Mouse (Mus musculus): Measurements from ENCODE around the gene Atat1. TPM values are rescaled to one million over a fixed set of nuclear protein-coding genes. Genes with fewer than 3 reads are reported as not detected.

Atat1 gene
- total RNA-seq, 2 experiments from 2014 or later: 3.0 to 3.2 TPM

- no peak for DNase-seq
- intact Hi-C loops (cut with DNase I): no loop called here
These were observed 8.6 kb upstream of the Atat1 start for GRCm38 (mm10) chr17:35918276-35919059.

- DNase-seq: no peak
- intact Hi-C loops (cut with DNase I): no loop called here
These were observed 7.8 kb upstream of the Atat1 start for GRCm38 (mm10) chr17:35917463-35918251.

GRCm38 (mm10) chr17:35917143-35917462 lies 7.2 kb upstream of the Atat1 start:
- intact Hi-C loops (cut with DNase I): no loop called here

GRCm38 (mm10) chr17:35916297-35917142 lies 6.6 kb upstream of the Atat1 start, which contains the start of the genes Mrps18b and Ppp1r10:
Gene Mrps18b (minus strand): TSS chr17:35916389.
Gene Ppp1r10 (plus strand): TSS chr17:35916434.
- DNase-seq: peak; percentile 97 to 98
- intact Hi-C loops (cut with DNase I): no loop called here

More at GRCm38 (mm10) chr17:35917143-35917462, 7.2 kb upstream of the Atat1 start:
- no peak for DNase-seq

- DNase-seq: no peak
- intact Hi-C loops (cut with DNase I): no loop called here
These were observed 5.8 kb upstream of the Atat1 start for GRCm38 (mm10) chr17:35915538-35916296.

GRCm38 (mm10) chr17:35914975-35915374 lies 5.1 kb upstream of the Atat1 start:
- intact Hi-C loops (cut with DNase I): no loop called here
- DNase-seq: no peak

GRCm38 (mm10) chr17:35909186-35909918 lies 523 bp downstream of the Atat1 start:
- DNase-seq: no peak
- intact Hi-C loops (cut with DNase I): no loop called here

- intact Hi-C loops (cut with DNase I): no loop called here
- DNase-seq: no peak
These were observed 2.3 kb downstream of the Atat1 start for GRCm38 (mm10) chr17:35907609-35908008.

GRCm38 (mm10) chr17:35905587-35905986 lies 4.3 kb downstream of the Atat1 start:
- DNase-seq: no peak
- intact Hi-C loops (cut with DNase I): no loop called here

- DNase-seq: no peak
- intact Hi-C loops (cut with DNase I): no loop called here
These were observed 5.9 kb downstream of the Atat1 start for GRCm38 (mm10) chr17:35903992-35904355.

- no peak for DNase-seq
- intact Hi-C loops (cut with DNase I): no loop called here
These were observed 6.4 kb downstream of the Atat1 start for GRCm38 (mm10) chr17:35903343-35903991.

- intact Hi-C loops (cut with DNase I): no loop called here
- DNase-seq: no peak
These were observed 9.2 kb downstream of the Atat1 start for GRCm38 (mm10) chr17:35900636-35901035.

- intact Hi-C loops (cut with DNase I): no loop called here
- DNase-seq: no peak
These were observed 12.0 kb downstream of the Atat1 start for GRCm38 (mm10) chr17:35897644-35898573.

GRCm38 (mm10) chr17:35896781-35897643 lies 12.9 kb downstream of the Atat1 start, which contains the start of gene 2310061I04Rik:
Gene 2310061I04Rik (minus strand): TSS chr17:35897431.
- DNase-seq: peak; percentile 85 to 87
- intact Hi-C loops (cut with DNase I): no loop called here

GRCm38 (mm10) chr17:35887725-35888124 lies 22.1 kb downstream of the Atat1 start:
- no peak for DNase-seq
- intact Hi-C loops (cut with DNase I): no loop called here

GRCm38 (mm10) chr17:35883777-35884176 lies 26.1 kb downstream of the Atat1 start:
- intact Hi-C loops (cut with DNase I): no loop called here
- DNase-seq: no peak

- intact Hi-C loops (cut with DNase I): no loop called here
- no peak for DNase-seq
These were observed 27.0 kb downstream of the Atat1 start for GRCm38 (mm10) chr17:35882924-35883323.

Data from gastrocnemius, postnatal 36 days (tissue).